Mouse (Mus musculus): ENCODE data around the gene Atp8b2.

Atp8b2 gene

GRCm38 (mm10) chr3:89898870-89899510 lies 64.3 kb downstream of the Atp8b2 start:
- no peak for DNase-seq

DNA sequence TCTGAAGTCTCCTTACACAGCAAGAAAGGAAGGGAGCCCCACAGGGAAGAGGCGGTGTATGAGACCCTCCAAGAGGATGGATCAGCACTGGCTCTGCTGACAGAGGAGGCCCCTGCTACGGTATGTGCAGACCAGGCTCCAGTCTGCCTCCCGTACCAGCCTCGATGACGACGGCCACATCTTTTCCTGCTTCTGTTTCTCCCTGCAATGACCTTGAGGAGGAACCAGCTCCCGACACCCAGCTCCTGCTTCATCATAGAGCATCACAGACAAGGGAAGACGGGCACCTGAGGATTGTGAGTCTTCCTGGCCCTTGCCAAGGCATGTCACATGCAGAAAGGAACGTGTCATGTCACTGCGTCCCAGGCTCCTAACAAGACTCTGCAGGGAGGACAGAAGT lies 65.3 kb downstream of the Atp8b2 start:
- no peak for DNase-seq

GRCm38 (mm10) chr3:89897204-89897796 lies 66.0 kb downstream of the Atp8b2 start:
- no peak for DNase-seq

GRCm38 (mm10) chr3:89896571-89896970 lies 66.7 kb downstream of the Atp8b2 start:
- DNase-seq: no peak

GRCm38 (mm10) chr3:89892517-89893106 lies 70.7 kb downstream of the Atp8b2 start:
- DNase-seq: no peak

- DNase-seq: no peak
Observed at GRCm38 (mm10) chr3:89891696-89892095, 71.6 kb downstream of the Atp8b2 start.

- DNase-seq: no peak
Observed at GRCm38 (mm10) chr3:89889841-89890430, 73.4 kb downstream of the Atp8b2 start.

Data from right cerebral cortex, adult 18-20 months (tissue).